Mouse (Mus musculus): ENCODE measurements around the gene Zfp385a. TPM values are rescaled to one million over a fixed set of nuclear protein-coding genes. Genes with fewer than 3 reads are reported as not detected.

Zfp385a gene
- polyA plus RNA-seq, 1 experiment from 2014 or later = 3.6 TPM

- peaks cover 5% of the 10 kb centered on the region; the same call in 1 of the 2 replicates for H3K36me3 ChIP-seq (ENCODE audit: control insufficient read depth, insufficient read depth, low read length)
- H3K4me3 ChIP-seq (ENCODE audit: low read length) = no peak overlapping the region
- H3K4me1 ChIP-seq (ENCODE audit: control insufficient read depth, insufficient read depth, low read length) = peaks cover 56% of the 10 kb centered on the region
- H3K9ac ChIP-seq (ENCODE audit: low read depth, low read length) = no peak overlapping the region
- no peak for ATAC-seq
- 32% methylated on average over 2 of the region's 2 CpGs for WGBS
- no peaks in the 10 kb centered on the region for H3K9me3 ChIP-seq (ENCODE audit: control insufficient read depth, low read length)
- H3K4me2 ChIP-seq (ENCODE audit: low read depth, low read length) = no peak overlapping the region
- peak overlapping the region; percentile 56 for H3K27ac ChIP-seq (ENCODE audit: low read length)
- no peaks in the 10 kb centered on the region for H3K27me3 ChIP-seq (replicated peaks; ENCODE audit: control insufficient read depth, insufficient read depth, low read length)
These were observed 38.8 kb downstream of the Zfp385a start for GRCm38 (mm10) chr15:103301046-103301445.

- H3K4me1 ChIP-seq (ENCODE audit: control insufficient read depth, insufficient read depth, low read length) = peaks cover 54% of the 10 kb centered on the region
- H3K9me3 ChIP-seq (ENCODE audit: control insufficient read depth, low read length) = no peaks in the 10 kb centered on the region
- peaks cover 5% of the 10 kb centered on the region; the same call in 1 of the 2 replicates for H3K36me3 ChIP-seq (ENCODE audit: control insufficient read depth, insufficient read depth, low read length)
- peak overlapping the region; percentile 56 for H3K27ac ChIP-seq (ENCODE audit: low read length)
- 38% methylated on average over 2 of the region's 2 CpGs for WGBS
- H3K4me2 ChIP-seq (ENCODE audit: low read depth, low read length) = no peak overlapping the region
- no peak for ATAC-seq
- H3K27me3 ChIP-seq (replicated peaks; ENCODE audit: control insufficient read depth, insufficient read depth, low read length) = no peaks in the 10 kb centered on the region
- no peak overlapping the region for H3K9ac ChIP-seq (ENCODE audit: low read depth, low read length)
- H3K4me3 ChIP-seq (ENCODE audit: low read length) = no peak overlapping the region
These were observed 39.3 kb downstream of the Zfp385a start for GRCm38 (mm10) chr15:103300560-103300959.

GRCm38 (mm10) chr15:103300067-103300471 is 39.8 kb downstream of the Zfp385a start:
- Histone ChIP-seq H3K4me1 (ENCODE audit: control insufficient read depth, insufficient read depth, low read length) (peaks cover 54% of the 10 kb centered on the region), H3K4me2 (ENCODE audit: low read depth, low read length) (no peak overlapping the region), H3K36me3 (ENCODE audit: control insufficient read depth, insufficient read depth, low read length) (peaks cover 5% of the 10 kb centered on the region; the same call in 1 of the 2 replicates), H3K27me3 (replicated peaks; ENCODE audit: control insufficient read depth, insufficient read depth, low read length) (no peaks in the 10 kb centered on the region), H3K4me3 (ENCODE audit: low read length) (no peak overlapping the region), H3K9me3 (ENCODE audit: control insufficient read depth, low read length) (no peaks in the 10 kb centered on the region), H3K9ac (ENCODE audit: low read depth, low read length) (0 out of 2 replicates have a peak overlapping the region, but pooled peaks have one; percentile 30), H3K27ac (ENCODE audit: low read length) (peak overlapping the region; percentile 56)
- WGBS = 18% methylated on average over 18 of the region's 18 CpGs
- ATAC-seq = no peak

- Histone ChIP-seq H3K9me3 (ENCODE audit: control insufficient read depth, low read length) (no peaks in the 10 kb centered on the region), H3K27ac (ENCODE audit: low read length) (peak overlapping the region; percentile 43; the same call in 1 of the 2 replicates), H3K27me3 (replicated peaks; ENCODE audit: control insufficient read depth, insufficient read depth, low read length) (no peaks in the 10 kb centered on the region), H3K4me1 (ENCODE audit: control insufficient read depth, insufficient read depth, low read length) (peaks cover 53% of the 10 kb centered on the region), H3K9ac (ENCODE audit: low read depth, low read length) (0 out of 2 replicates have a peak overlapping the region, but pooled peaks have one; percentile 30), H3K4me3 (ENCODE audit: low read length) (no peak overlapping the region), H3K36me3 (ENCODE audit: control insufficient read depth, insufficient read depth, low read length) (peaks cover 5% of the 10 kb centered on the region; the same call in 1 of the 2 replicates), H3K4me2 (ENCODE audit: low read depth, low read length) (no peak overlapping the region)
- WGBS = 45% methylated on average over 8 of the region's 8 CpGs
- ATAC-seq = no peak
These were observed 40.2 kb downstream of the Zfp385a start for GRCm38 (mm10) chr15:103299644-103300043.

GRCm38 (mm10) chr15:103298861-103299616 is 40.9 kb downstream of the Zfp385a start:
- Histone ChIP-seq H3K9me3 (ENCODE audit: control insufficient read depth, low read length) (no peaks in the 10 kb centered on the region), H3K27me3 (replicated peaks; ENCODE audit: control insufficient read depth, insufficient read depth, low read length) (no peaks in the 10 kb centered on the region), H3K4me3 (ENCODE audit: low read length) (no peak overlapping the region), H3K4me1 (ENCODE audit: control insufficient read depth, insufficient read depth, low read length) (peaks cover 47% of the 10 kb centered on the region), H3K9ac (ENCODE audit: low read depth, low read length) (no peak overlapping the region), H3K4me2 (ENCODE audit: low read depth, low read length) (no peak overlapping the region), H3K36me3 (ENCODE audit: control insufficient read depth, insufficient read depth, low read length) (peaks cover 5% of the 10 kb centered on the region; the same call in 1 of the 2 replicates), H3K27ac (ENCODE audit: low read length) (peak overlapping the region; percentile 6; the same call in 1 of the 2 replicates)
- WGBS = 59% methylated on average over 5 of the region's 5 CpGs
- no peak for ATAC-seq

- no peak overlapping the region for H3K9ac ChIP-seq (ENCODE audit: low read depth, low read length)
- no peak overlapping the region for H3K4me3 ChIP-seq (ENCODE audit: low read length)
- H3K9me3 ChIP-seq (ENCODE audit: control insufficient read depth, low read length) = no peaks in the 10 kb centered on the region
- H3K27me3 ChIP-seq (replicated peaks; ENCODE audit: control insufficient read depth, insufficient read depth, low read length) = no peaks in the 10 kb centered on the region
- peaks cover 37% of the 10 kb centered on the region for H3K4me1 ChIP-seq (ENCODE audit: control insufficient read depth, insufficient read depth, low read length)
- no peak overlapping the region for H3K27ac ChIP-seq (ENCODE audit: low read length)
- 76% methylated on average over 3 of the region's 3 CpGs for WGBS
- ATAC-seq = no peak
- no peak overlapping the region for H3K4me2 ChIP-seq (ENCODE audit: low read depth, low read length)
- H3K36me3 ChIP-seq (ENCODE audit: control insufficient read depth, insufficient read depth, low read length) = peaks cover 10% of the 10 kb centered on the region
These were observed 41.9 kb downstream of the Zfp385a start for GRCm38 (mm10) chr15:103298026-103298425.

- peaks cover 29% of the 10 kb centered on the region for H3K4me1 ChIP-seq (ENCODE audit: control insufficient read depth, insufficient read depth, low read length)
- 65% methylated on average over 6 of the region's 6 CpGs for WGBS
- H3K27me3 ChIP-seq (replicated peaks; ENCODE audit: control insufficient read depth, insufficient read depth, low read length) = no peaks in the 10 kb centered on the region
- ATAC-seq = no peak
- H3K9ac ChIP-seq (ENCODE audit: low read depth, low read length) = no peak overlapping the region
- no peak overlapping the region for H3K27ac ChIP-seq (ENCODE audit: low read length)
- H3K36me3 ChIP-seq (ENCODE audit: control insufficient read depth, insufficient read depth, low read length) = peaks cover 13% of the 10 kb centered on the region
- no peaks in the 10 kb centered on the region for H3K9me3 ChIP-seq (ENCODE audit: control insufficient read depth, low read length)
- no peak overlapping the region for H3K4me3 ChIP-seq (ENCODE audit: low read length)
- no peak overlapping the region for H3K4me2 ChIP-seq (ENCODE audit: low read depth, low read length)
These were observed 42.6 kb downstream of the Zfp385a start for GRCm38 (mm10) chr15:103297313-103297712.

GRCm38 (mm10) chr15:103295851-103296250 is 44.0 kb downstream of the Zfp385a start:
- Histone ChIP-seq H3K36me3 (ENCODE audit: control insufficient read depth, insufficient read depth, low read length) (peaks cover 23% of the 10 kb centered on the region), H3K9ac (ENCODE audit: low read depth, low read length) (no peak overlapping the region), H3K27ac (ENCODE audit: low read length) (no peak overlapping the region), H3K4me1 (ENCODE audit: control insufficient read depth, insufficient read depth, low read length) (peaks cover 19% of the 10 kb centered on the region), H3K4me2 (ENCODE audit: low read depth, low read length) (no peak overlapping the region), H3K9me3 (ENCODE audit: control insufficient read depth, low read length) (no peaks in the 10 kb centered on the region), H3K27me3 (replicated peaks; ENCODE audit: control insufficient read depth, insufficient read depth, low read length) (no peaks in the 10 kb centered on the region), H3K4me3 (ENCODE audit: low read length) (no peak overlapping the region)
- 29% methylated on average over 5 of the region's 5 CpGs for WGBS
- ATAC-seq = no peak

GRCm38 (mm10) chr15:103294649-103295048 is 45.2 kb downstream of the Zfp385a start:
- no peak for ATAC-seq
- 78% methylated on average over 2 of the region's 2 CpGs for WGBS
- Histone ChIP-seq H3K4me2 (ENCODE audit: low read depth, low read length) (no peak overlapping the region), H3K4me1 (ENCODE audit: control insufficient read depth, insufficient read depth, low read length) (peaks cover 8% of the 10 kb centered on the region), H3K4me3 (ENCODE audit: low read length) (no peak overlapping the region), H3K9me3 (ENCODE audit: control insufficient read depth, low read length) (no peaks in the 10 kb centered on the region), H3K36me3 (ENCODE audit: control insufficient read depth, insufficient read depth, low read length) (peaks cover 24% of the 10 kb centered on the region), H3K27me3 (replicated peaks; ENCODE audit: control insufficient read depth, insufficient read depth, low read length) (no peaks in the 10 kb centered on the region), H3K27ac (ENCODE audit: low read length) (no peak overlapping the region), H3K9ac (ENCODE audit: low read depth, low read length) (no peak overlapping the region)
